Mouse (Mus musculus) testis, adult 2 months (tissue): ENCODE results near the gene Olfr644.

Experiments
- CTCF ChIP-seq: fragments of 200-500 bp; IDR thresholded peaks from 2 replicates; pipeline ENCODE4 v1.5.1; 2012; ENCODE audit warnings: low read depth, mild to moderate bottlenecking, inconsistent platforms, low read length, moderate library complexity; ENCODE audit not compliant: control insufficient read depth, insufficient read depth, insufficient replicate concordance
- POLR2A ChIP-seq: fragments of 200-500 bp; IDR thresholded peaks from 2 replicates; pipeline ENCODE4 v1.6.1; 2012; ENCODE audit warnings: low read depth, mild to moderate bottlenecking, inconsistent platforms, low read length, moderate library complexity; ENCODE audit not compliant: control insufficient read depth

- TF ChIP-seq POLR2A (no peak), CTCF (no peak)
Measured at GRCm38 (mm10) chr7:104017203-104017602, 54.5 kb downstream of the Olfr644 start, which contains the start of gene Olfr639.
